Mouse (Mus musculus): ENCODE measurements around the gene Vwa8.

DNA sequence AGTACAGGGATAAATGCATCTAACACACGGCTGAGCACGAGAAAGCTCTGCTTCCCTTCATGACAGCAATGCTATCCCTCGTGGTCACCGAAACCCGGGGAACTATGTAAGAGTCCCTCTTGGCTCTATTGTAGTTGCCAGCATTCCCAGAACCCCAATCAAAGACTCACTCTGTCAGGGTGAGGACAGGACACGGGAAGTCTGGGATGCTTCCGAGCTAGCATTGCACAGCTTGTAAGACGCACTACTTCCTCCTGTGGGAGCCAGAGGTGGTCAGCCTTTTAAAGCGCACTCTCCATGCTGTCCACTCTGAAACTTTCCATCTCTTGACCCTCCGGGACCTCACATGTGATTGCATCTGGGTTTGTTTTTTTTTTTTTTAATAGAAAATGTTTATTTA, 335.2 kb downstream of the Vwa8 start:
- TF ChIP-seq CTCF (IDR thresholded peaks at IDR 0.05; ENCODE audit: insufficient read depth, low read depth, low read length) (no peak), POLR2A (IDR thresholded peaks at IDR 0.05; ENCODE audit: insufficient read depth, low read depth, low read length) (no peak)

Data from olfactory bulb, adult 2 months (tissue).